7 mouse cellular contexts compared by ENCODE assay signal in the genomic region with DNA sequence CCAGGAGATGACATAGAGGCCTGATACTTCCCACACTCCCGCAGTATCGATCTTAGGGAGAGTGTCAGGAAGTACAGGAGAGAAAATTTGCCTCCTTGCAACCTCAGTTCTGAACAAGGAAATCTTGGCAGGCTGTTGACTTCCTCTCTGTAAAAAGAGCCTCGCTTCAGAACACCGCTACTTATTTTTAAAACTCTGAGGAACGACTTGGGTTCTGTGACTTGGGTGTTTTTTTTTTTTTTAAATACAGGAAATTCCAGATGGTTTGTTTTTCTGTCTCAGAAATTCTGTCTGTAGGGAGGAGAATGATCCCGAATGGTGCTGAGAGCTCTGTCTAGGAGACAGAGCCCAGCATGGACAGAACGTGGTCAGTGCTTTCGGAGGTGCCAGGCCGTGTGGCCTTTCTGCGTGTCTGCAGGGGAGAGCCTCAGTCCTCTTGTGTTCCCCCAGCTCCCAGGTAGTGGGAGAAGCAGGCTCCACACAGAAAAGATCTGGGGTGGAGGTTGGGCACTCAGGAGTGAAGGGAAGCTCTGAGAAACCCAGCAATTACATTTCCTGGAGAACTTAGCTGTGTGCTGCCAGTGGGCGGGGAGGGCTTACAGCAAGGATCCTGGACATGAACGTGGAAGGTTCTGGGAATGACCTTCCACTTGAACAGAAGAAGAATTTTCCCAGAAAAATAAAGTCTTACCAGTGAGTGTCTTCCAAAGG. TPM values are rescaled to one million over a fixed set of nuclear protein-coding genes. Genes with fewer than 3 reads are reported as not detected.
A peak's percentile ranks its signal among the peaks of the same experiment; 100 is the strongest.
DNase-seq lines count a peak whose midpoint lies in the region; ATAC-seq and TF ChIP-seq lines count a peak whose summit lies in the region.

No protein-coding gene starts in this region.

- H3K4me3 ChIP-seq in testis, adult 2 months (ENCODE audit: control insufficient read depth, low read depth, low read length), result no peak overlapping the region
- no peak overlapping the region for H3K4me3 ChIP-seq in kidney, postnatal 0 days (replicated peaks; ENCODE audit: low read depth, low read length)
- H3K4me3 ChIP-seq in small intestine, adult 2 months (ENCODE audit: low read depth, low read length), result no peak overlapping the region

- H3K4me2 ChIP-seq in kidney, postnatal 0 days (ENCODE audit: low read length), result no peak overlapping the region

- H3K9ac ChIP-seq in kidney, postnatal 0 days (ENCODE audit: low read depth, low read length), result no peak overlapping the region

- H3K36me3 ChIP-seq in testis, adult 2 months (ENCODE audit: control insufficient read depth, insufficient read depth, low read length), result no peaks in the 10 kb centered on the region
- H3K36me3 ChIP-seq in kidney, postnatal 0 days (ENCODE audit: insufficient read depth, low read length), result no peaks in the 10 kb centered on the region
- peaks cover 4% of the 10 kb centered on the region for H3K36me3 ChIP-seq in small intestine, adult 2 months (ENCODE audit: control insufficient read depth, insufficient read depth, low read length)

- H3K9me3 ChIP-seq in kidney, postnatal 0 days (replicated peaks; ENCODE audit: low read length), result no peaks in the 10 kb centered on the region

- no peak for DNase-seq in testis, postnatal 10 days (ENCODE audit: low spot score)
- DNase-seq in heart, adult 8-10 months (ENCODE audit: low spot score), result peak; percentile 70
- peak; percentile 85 for DNase-seq in kidney, postnatal 0 days (ENCODE audit: low spot score)
- DNase-seq in urinary bladder, postnatal 4 days (ENCODE audit: low spot score in 2 of 2), result no peak
- DNase-seq in thymus, postnatal 25 days, result no peak

- peaks cover 5% of the 10 kb centered on the region; the same call in 1 of the 2 replicates for H3K4me1 ChIP-seq in testis, adult 2 months (ENCODE audit: control insufficient read depth, insufficient read depth, low read length)
- H3K4me1 ChIP-seq in kidney, postnatal 0 days (replicated peaks; ENCODE audit: insufficient read depth, low read length), result peaks cover 28% of the 10 kb centered on the region
- H3K4me1 ChIP-seq in small intestine, adult 2 months (ENCODE audit: control insufficient read depth, insufficient read depth, insufficient read length, low read length), result peaks cover 35% of the 10 kb centered on the region

- no peak for TF ChIP-seq POLR2A in testis, adult 2 months (IDR thresholded peaks at IDR 0.05; ENCODE audit: control insufficient read depth, low read depth, low read length)
- no peak for TF ChIP-seq POLR2A in small intestine, adult 2 months (IDR thresholded peaks at IDR 0.05; ENCODE audit: low read depth, low read length)

- 34% methylated on average over 12 of the region's 12 CpGs for WGBS in kidney, postnatal 0 days
- WGBS in small intestine, adult 2 months, result 48% methylated on average over 12 of the region's 12 CpGs

- peak overlapping the region; percentile 79 for H3K27ac ChIP-seq in testis, adult 2 months (ENCODE audit: control insufficient read depth, insufficient read depth, low read depth, low read length)
- peak overlapping the region; percentile 90 for H3K27ac ChIP-seq in kidney, postnatal 0 days
- peak overlapping the region; percentile 70 for H3K27ac ChIP-seq in small intestine, adult 2 months (ENCODE audit: insufficient read depth, low read depth, low read length)

- H3K27me3 ChIP-seq in testis, adult 2 months (ENCODE audit: control insufficient read depth, insufficient read depth, low read length), result no peaks in the 10 kb centered on the region
- H3K27me3 ChIP-seq in kidney, postnatal 0 days (ENCODE audit: insufficient read depth, low read length), result no peaks in the 10 kb centered on the region
- H3K27me3 ChIP-seq in small intestine, adult 2 months (ENCODE audit: control insufficient read depth, insufficient read depth, low read length), result no peaks in the 10 kb centered on the region

- no peak for TF ChIP-seq CTCF in testis, adult 2 months (IDR thresholded peaks at IDR 0.05; ENCODE audit: control insufficient read depth, insufficient read depth, insufficient replicate concordance, low read depth, low read length)
- no peak for TF ChIP-seq CTCF in kidney, postnatal 0 days (IDR thresholded peaks at IDR 0.05; ENCODE audit: low read depth)
- TF ChIP-seq CTCF in small intestine, adult 2 months (IDR thresholded peaks at IDR 0.05; ENCODE audit: extremely low read depth, insufficient read length, insufficient replicate concordance, low read depth, low read length), result no peak

- ATAC-seq in kidney, postnatal 0 days (replicated peaks; ENCODE audit: low FRiP score, low read depth), result no peak

RNA-seq across cellular contexts. Expression of a gene that starts 28.9 kb away (rescaled TPM):
- 21.2 and 25.9 TPM in 2 replicates for polyA plus RNA-seq in testis, adult 2 months (2012; rRNA removed)
- 1 to 10 TPM; 5.7 to 8.1 (median 6.9) TPM for total RNA-seq in heart, adult 8-10 months (2022)
- polyA plus RNA-seq in kidney, postnatal 0 days (2015; fragmentation: Nextera tagmentation; extraction: Ambion mirVana), result 18.4 and 19.2 TPM in 2 replicates
- 21.6 and 37.0 TPM in 2 replicates for polyA plus RNA-seq in small intestine, adult 2 months (2012; rRNA removed)

Comparison
In these comparisons a context has a peak if more than half of its experiments do, and no peak if none do; other contexts are left out.
1. DNase-seq: peak in heart, adult 8-10 months (single experiment) and kidney, postnatal 0 days (single experiment); none in testis, postnatal 10 days (single experiment), urinary bladder, postnatal 4 days (0 of 2) and thymus, postnatal 25 days (single experiment).
2. Peak in every context shown above with its lines, with median percentiles within 50 percentile points of each other: H3K27ac ChIP-seq.